Mouse (Mus musculus) stomach, embryonic 14.5 days (tissue): ENCODE data around the gene Stk39. TPM values are rescaled to one million over a fixed set of nuclear protein-coding genes. Genes with fewer than 3 reads are reported as not detected.

ENCODE experiments used
- ATAC-seq: fragments of 200-750 bp; cut with Nextera tagmentation; 2 replicates; pipeline ENCODE4 v1.8.0; 2017; ENCODE audit warnings: low read depth, moderate TSS enrichment; ENCODE audit not compliant: insufficient number of reproducible peaks, insufficient read depth, low FRiP score
- H3K27ac ChIP-seq: fragments of 300-500 bp; sonication (generic); 2 replicates; pipeline ENCODE4 v1.5.1; 2014; ENCODE audit warnings: mild to moderate bottlenecking, low read length, moderate library complexity, mixed read lengths
- H3K27me3 ChIP-seq: fragments of 300-500 bp; sonication (generic); 2 replicates; pipeline ENCODE4 v1.6.1; 2014; ENCODE audit warnings: low read length, control low read depth, mixed read lengths; ENCODE audit not compliant: control insufficient read depth, insufficient read depth
- H3K36me3 ChIP-seq: fragments of 300-500 bp; sonication (generic); 2 replicates; pipeline ENCODE4 v1.6.1; 2014; ENCODE audit warnings: mild to moderate bottlenecking, control low read depth, low read length, moderate library complexity, mixed read lengths; ENCODE audit not compliant: control insufficient read depth, insufficient read depth
- H3K4me1 ChIP-seq: fragments of 300-500 bp; sonication (generic); 2 replicates; pipeline ENCODE4 v1.6.1; 2014; ENCODE audit warnings: low read length, control low read depth, mixed read lengths; ENCODE audit not compliant: control insufficient read depth, insufficient read depth
- H3K4me2 ChIP-seq: fragments of 300-500 bp; sonication (generic); replicated peaks from 2 replicates; pipeline ENCODE4 v1.6.1; 2014; ENCODE audit warnings: low read depth, low read length, control low read depth
- H3K4me3 ChIP-seq: fragments of 300-500 bp; sonication (generic); 2 replicates; pipeline ENCODE4 v1.5.1; 2014; ENCODE audit warnings: low read depth, low read length, control low read depth
- H3K9ac ChIP-seq: fragments of 300-500 bp; sonication (generic); replicated peaks from 2 replicates; pipeline ENCODE4 v1.6.1; 2014; ENCODE audit warnings: low read depth, mild to moderate bottlenecking, control low read depth, low read length, moderate library complexity, mixed read lengths
- H3K9me3 ChIP-seq: fragments of 300-500 bp; sonication (generic); 2 replicates; pipeline ENCODE4 v1.6.1; 2016; ENCODE audit warnings: low read depth, low read length, control low read depth; ENCODE audit not compliant: control insufficient read depth
- WGBS: fragments of 180-500 bp; shearing (Covaris S2); extraction: QIAGEN DNeasy Blood & Tissue Kit; methylation state at CpG from one replicate; pipeline ENCODE4 v1.1.7; 2014; 5-methylcytosine and 5-hydroxymethylcytosine counted together
- polyA plus RNA-seq: library from polyadenylated mRNA; unstranded; fragments of >200 nt; fragmentation: Nextera tagmentation; extraction: Ambion mirVana; gene quantifications from 2 replicates; pipeline ENCODE4 v1.2.1, GENCODE M21; 2014

Gene Stk39
- polyA plus RNA-seq, 1 experiment from 2014 or later, result 20.1 TPM

- Histone ChIP-seq H3K27ac (no peak overlapping the region), H3K4me3 (no peak overlapping the region), H3K36me3 (no peaks in the 10 kb centered on the region), H3K9ac (no peak overlapping the region), H3K4me2 (no peak overlapping the region), H3K9me3 (no peaks in the 10 kb centered on the region), H3K27me3 (no peaks in the 10 kb centered on the region), H3K4me1 (0 out of 2 replicates have a peak, but pooled peaks cover 4% of the 10 kb centered on the region)
- no peak for ATAC-seq
- WGBS, result 55% methylated on average over 8 of the region's 8 CpGs
Measured at GRCm38 (mm10) chr2:68346606-68347237, 125.3 kb downstream of the Stk39 start.

DNA sequence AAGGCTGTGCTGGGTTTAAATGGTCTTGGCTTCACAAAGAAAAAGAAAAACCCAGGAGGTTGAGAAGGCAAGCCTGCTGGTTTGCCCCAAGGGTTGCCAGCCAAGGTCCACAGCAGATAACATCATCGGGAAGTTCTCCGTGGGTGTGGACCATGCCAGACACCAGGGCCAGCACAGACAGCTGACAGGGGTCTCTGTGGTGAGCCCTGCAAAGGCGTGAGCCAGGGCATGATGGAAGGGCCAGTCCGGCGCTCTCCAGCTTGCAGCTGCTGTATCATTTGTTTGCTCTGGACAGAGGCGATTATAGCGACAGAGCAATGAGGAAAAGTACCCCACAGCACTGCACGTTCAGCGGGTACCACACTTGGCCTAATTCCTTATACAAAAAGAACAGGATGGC, 126.8 kb downstream of the Stk39 start:
- no peak overlapping the region for H3K4me2 ChIP-seq
- no peaks in the 10 kb centered on the region for H3K27me3 ChIP-seq
- no peaks in the 10 kb centered on the region for H3K9me3 ChIP-seq
- 0 out of 2 replicates have a peak, but pooled peaks cover 4% of the 10 kb centered on the region for H3K4me1 ChIP-seq
- no peak overlapping the region for H3K9ac ChIP-seq
- no peaks in the 10 kb centered on the region for H3K36me3 ChIP-seq
- 51% methylated on average over 9 of the region's 9 CpGs for WGBS
- H3K27ac ChIP-seq, result no peak overlapping the region
- H3K4me3 ChIP-seq, result no peak overlapping the region
- ATAC-seq, result no peak

DNA sequence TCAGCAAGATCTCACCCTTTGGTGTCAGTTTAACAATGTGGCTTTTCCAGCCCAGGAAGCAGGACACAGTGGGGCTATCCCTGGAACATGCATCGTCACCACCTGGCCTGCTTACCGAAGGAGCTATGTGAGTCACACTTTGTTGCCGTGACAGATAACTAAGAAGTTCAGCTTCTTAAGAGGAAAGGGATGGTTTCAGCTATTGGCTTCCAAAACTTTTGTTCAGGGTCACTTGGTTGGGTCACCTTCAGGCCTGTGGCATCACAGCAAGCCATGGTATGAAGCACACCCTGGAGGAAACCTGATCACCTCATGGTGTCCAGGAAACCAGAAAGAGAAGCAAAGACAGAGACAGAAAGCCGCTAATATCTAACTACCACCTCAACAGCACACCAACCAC, 128.3 kb downstream of the Stk39 start:
- H3K36me3 ChIP-seq, result no peaks in the 10 kb centered on the region
- H3K9ac ChIP-seq, result no peak overlapping the region
- WGBS, result 92% methylated on average over 4 of the region's 4 CpGs
- H3K4me3 ChIP-seq, result no peak overlapping the region
- no peaks in the 10 kb centered on the region for H3K27me3 ChIP-seq
- ATAC-seq, result no peak
- H3K4me1 ChIP-seq, result 0 out of 2 replicates have a peak, but pooled peaks cover 4% of the 10 kb centered on the region
- H3K27ac ChIP-seq, result no peak overlapping the region
- no peaks in the 10 kb centered on the region for H3K9me3 ChIP-seq
- no peak overlapping the region for H3K4me2 ChIP-seq

DNA sequence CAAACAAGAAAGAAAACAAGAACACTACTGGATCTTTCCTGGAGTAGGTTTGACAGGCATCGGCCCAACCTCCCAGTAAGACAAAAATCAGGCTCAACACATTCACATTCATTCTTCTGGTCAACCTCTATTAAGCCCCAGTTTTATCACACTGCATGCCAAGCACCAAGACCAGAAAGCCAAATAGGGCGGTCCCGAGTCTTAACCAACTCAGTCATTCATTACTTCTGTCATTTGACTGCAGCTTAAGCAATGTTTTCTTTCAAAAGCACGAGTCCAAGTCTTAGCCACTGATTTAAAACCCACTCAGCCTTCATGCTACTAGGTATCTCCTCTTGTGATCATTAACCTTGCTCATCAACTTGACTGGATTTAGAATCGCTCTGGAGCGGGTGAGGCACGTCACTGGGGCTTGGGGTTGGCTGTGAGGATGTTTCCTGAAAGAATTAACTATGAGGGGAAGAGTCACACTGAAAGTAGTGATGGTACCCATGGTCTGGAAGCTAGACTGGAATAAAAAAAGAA, 129.9 kb downstream of the Stk39 start:
- Histone ChIP-seq H3K4me1 (0 out of 2 replicates have a peak, but pooled peaks cover 4% of the 10 kb centered on the region), H3K4me3 (no peak overlapping the region), H3K27ac (no peak overlapping the region), H3K36me3 (no peaks in the 10 kb centered on the region), H3K4me2 (no peak overlapping the region), H3K9me3 (no peaks in the 10 kb centered on the region), H3K27me3 (no peaks in the 10 kb centered on the region), H3K9ac (no peak overlapping the region)
- no peak for ATAC-seq
- WGBS, result 84% methylated on average over 7 of the region's 7 CpGs

DNA sequence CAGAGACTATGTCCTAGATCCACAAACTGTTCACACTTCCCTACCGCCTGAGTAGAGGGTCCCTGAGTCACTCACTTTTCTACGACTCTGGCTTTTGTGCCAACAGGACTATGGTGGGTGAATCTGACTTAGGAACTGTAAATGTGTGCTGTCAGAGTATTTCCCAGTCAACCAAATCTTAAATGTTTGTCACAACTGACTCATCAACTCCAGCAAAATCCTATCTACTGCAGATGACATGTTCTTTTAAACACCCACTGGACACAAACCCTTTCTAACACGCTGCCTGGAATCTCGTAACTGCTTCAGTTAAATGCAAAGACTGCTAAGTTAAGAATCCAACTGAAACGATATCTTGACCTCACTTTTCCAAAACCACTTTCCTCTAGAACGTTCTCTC, 135.2 kb downstream of the Stk39 start:
- Histone ChIP-seq H3K27ac (no peak overlapping the region), H3K9ac (no peak overlapping the region), H3K36me3 (no peaks in the 10 kb centered on the region), H3K4me3 (no peak overlapping the region), H3K4me1 (no peaks in the 10 kb centered on the region), H3K27me3 (no peaks in the 10 kb centered on the region), H3K4me2 (no peak overlapping the region), H3K9me3 (no peaks in the 10 kb centered on the region)
- ATAC-seq, result no peak
- 86% methylated on average over 6 of the region's 6 CpGs for WGBS

GRCm38 (mm10) chr2:68334945-68335344, 137.1 kb downstream of the Stk39 start:
- ATAC-seq, result no peak
- no peaks in the 10 kb centered on the region for H3K27me3 ChIP-seq
- H3K4me2 ChIP-seq, result no peak overlapping the region
- H3K27ac ChIP-seq, result no peak overlapping the region
- no peaks in the 10 kb centered on the region for H3K36me3 ChIP-seq
- H3K9me3 ChIP-seq, result no peaks in the 10 kb centered on the region
- H3K4me3 ChIP-seq, result no peak overlapping the region
- WGBS, result 85% methylated on average over 5 of the region's 5 CpGs
- no peaks in the 10 kb centered on the region for H3K4me1 ChIP-seq
- H3K9ac ChIP-seq, result no peak overlapping the region

- WGBS, result 65% methylated on average over 5 of the region's 5 CpGs
- no peaks in the 10 kb centered on the region for H3K9me3 ChIP-seq
- H3K36me3 ChIP-seq, result no peaks in the 10 kb centered on the region
- H3K9ac ChIP-seq, result no peak overlapping the region
- H3K4me2 ChIP-seq, result no peak overlapping the region
- ATAC-seq, result no peak
- H3K27me3 ChIP-seq, result no peaks in the 10 kb centered on the region
- H3K4me1 ChIP-seq, result no peaks in the 10 kb centered on the region
- no peak overlapping the region for H3K27ac ChIP-seq
- H3K4me3 ChIP-seq, result no peak overlapping the region
Measured at GRCm38 (mm10) chr2:68325306-68325705, 146.8 kb downstream of the Stk39 start.

DNA sequence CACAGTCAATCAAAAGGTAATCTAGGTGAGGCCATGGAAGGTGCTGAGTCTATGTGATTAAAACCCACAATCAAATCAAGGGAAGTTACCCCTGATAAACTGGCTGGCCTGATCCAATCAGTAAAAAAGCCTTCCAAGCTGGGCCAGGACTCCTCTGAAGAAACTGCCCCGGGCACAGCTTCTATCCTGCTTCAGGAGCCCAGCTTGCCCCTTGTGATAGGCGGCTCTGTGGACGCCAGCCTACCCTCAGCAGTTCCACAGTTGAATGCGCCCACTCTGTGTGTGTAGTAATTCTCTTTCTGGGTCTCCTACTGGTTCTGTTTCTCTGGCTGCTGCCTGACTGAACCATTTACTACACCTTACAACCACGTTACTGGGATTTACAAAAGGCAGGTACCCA, 150.8 kb downstream of the Stk39 start:
- no peak for ATAC-seq
- no peaks in the 10 kb centered on the region for H3K4me1 ChIP-seq
- H3K27me3 ChIP-seq, result no peaks in the 10 kb centered on the region
- no peak overlapping the region for H3K9ac ChIP-seq
- no peaks in the 10 kb centered on the region for H3K36me3 ChIP-seq
- no peak overlapping the region for H3K4me2 ChIP-seq
- no peak overlapping the region for H3K4me3 ChIP-seq
- H3K9me3 ChIP-seq, result no peaks in the 10 kb centered on the region
- H3K27ac ChIP-seq, result no peak overlapping the region
- 86% methylated on average over 5 of the region's 5 CpGs for WGBS

DNA sequence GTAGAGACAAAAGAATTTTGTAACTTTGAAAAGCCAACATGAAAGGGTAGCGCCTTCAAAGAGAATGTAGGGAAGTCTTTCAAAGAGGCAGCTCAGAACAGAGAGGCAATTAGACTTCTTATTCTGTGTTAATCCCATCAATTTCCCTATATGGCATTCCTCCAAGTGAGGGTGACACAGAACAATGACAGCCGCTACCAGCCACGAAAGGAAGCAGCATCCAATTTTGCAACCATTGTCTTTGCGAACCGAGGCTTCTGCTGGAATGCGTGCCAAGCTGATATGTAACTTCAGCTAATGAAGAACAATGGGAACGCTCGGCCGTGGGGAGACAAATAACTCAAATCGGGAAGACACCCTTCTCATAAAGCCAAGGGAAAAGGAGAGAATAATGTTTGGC, 151.4 kb downstream of the Stk39 start:
- Histone ChIP-seq H3K4me2 (no peak overlapping the region), H3K4me1 (no peaks in the 10 kb centered on the region), H3K4me3 (no peak overlapping the region), H3K9me3 (no peaks in the 10 kb centered on the region), H3K27ac (no peak overlapping the region), H3K36me3 (no peaks in the 10 kb centered on the region), H3K9ac (no peak overlapping the region), H3K27me3 (no peaks in the 10 kb centered on the region)
- ATAC-seq, result no peak
- 58% methylated on average over 10 of the region's 10 CpGs for WGBS
